Mouse (Mus musculus): ENCODE data around the gene Zbtb20. TPM values are rescaled to one million over a fixed set of nuclear protein-coding genes. Genes with fewer than 3 reads are reported as not detected.
A peak's percentile ranks its signal among the peaks of the same experiment; 100 is the strongest.

Gene Zbtb20
- polyA plus RNA-seq, 1 experiment from 2014 or later = 22.8 TPM

- no peak for ATAC-seq (ENCODE audit: low FRiP score, low read depth)
- no peaks in the 10 kb centered on the region for H3K9me3 ChIP-seq
- no peak overlapping the region for H3K4me2 ChIP-seq (replicated peaks)
- no peak overlapping the region; the same call in 1 of the 2 replicates for H3K27ac ChIP-seq
- 0 out of 2 replicates have a peak, but pooled peaks cover 3% of the 10 kb centered on the region for H3K27me3 ChIP-seq
- WGBS = 55% methylated on average over 14 of the region's 14 CpGs
- H3K4me1 ChIP-seq = peaks cover 20% of the 10 kb centered on the region
- no peak overlapping the region for H3K4me3 ChIP-seq
- no peaks in the 10 kb centered on the region for H3K36me3 ChIP-seq
- H3K9ac ChIP-seq = no peak overlapping the region
Observed at GRCm38 (mm10) chr16:43573181-43573833, 697.6 kb downstream of the Zbtb20 start.

- H3K9me3 ChIP-seq = no peaks in the 10 kb centered on the region
- peaks cover 24% of the 10 kb centered on the region for H3K4me1 ChIP-seq
- ATAC-seq (ENCODE audit: low FRiP score, low read depth) = peak; percentile 66; the same call in 1 of the 2 replicates
- no peak overlapping the region for H3K4me2 ChIP-seq (replicated peaks)
- H3K4me3 ChIP-seq = no peak overlapping the region
- H3K27ac ChIP-seq = no peak overlapping the region
- 0 out of 2 replicates have a peak, but pooled peaks cover 3% of the 10 kb centered on the region for H3K27me3 ChIP-seq
- H3K9ac ChIP-seq = no peak overlapping the region
- WGBS = 43% methylated on average over 7 of the region's 7 CpGs
- no peaks in the 10 kb centered on the region for H3K36me3 ChIP-seq
Observed at GRCm38 (mm10) chr16:43574006-43574764, 698.5 kb downstream of the Zbtb20 start.

DNA sequence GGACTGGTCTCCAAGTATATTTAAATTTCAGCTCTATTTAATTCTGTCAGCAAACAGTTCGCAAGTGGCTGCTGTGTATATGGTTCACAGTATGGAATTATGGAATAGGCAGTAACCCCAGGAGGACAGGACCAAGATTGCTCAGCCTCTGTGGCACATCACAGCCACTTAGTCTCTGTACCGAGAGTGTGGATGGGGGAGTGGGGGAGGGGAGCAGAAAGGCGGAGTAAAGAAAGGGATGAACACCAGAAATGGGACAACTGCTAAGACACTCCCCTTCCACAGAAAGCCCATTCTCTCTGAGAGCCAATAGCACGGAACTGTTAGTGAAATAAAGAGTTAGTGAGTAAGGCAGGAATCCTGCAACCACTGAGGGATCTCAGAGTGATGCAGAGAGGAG lies 699.4 kb downstream of the Zbtb20 start:
- 56% methylated on average over 4 of the region's 4 CpGs for WGBS
- H3K27ac ChIP-seq = no peak overlapping the region
- no peaks in the 10 kb centered on the region for H3K36me3 ChIP-seq
- no peak overlapping the region for H3K4me2 ChIP-seq (replicated peaks)
- no peak overlapping the region for H3K9ac ChIP-seq
- ATAC-seq (ENCODE audit: low FRiP score, low read depth) = no peak
- peaks cover 26% of the 10 kb centered on the region for H3K4me1 ChIP-seq
- H3K4me3 ChIP-seq = no peak overlapping the region
- 0 out of 2 replicates have a peak, but pooled peaks cover 3% of the 10 kb centered on the region for H3K27me3 ChIP-seq
- H3K9me3 ChIP-seq = no peaks in the 10 kb centered on the region

DNA sequence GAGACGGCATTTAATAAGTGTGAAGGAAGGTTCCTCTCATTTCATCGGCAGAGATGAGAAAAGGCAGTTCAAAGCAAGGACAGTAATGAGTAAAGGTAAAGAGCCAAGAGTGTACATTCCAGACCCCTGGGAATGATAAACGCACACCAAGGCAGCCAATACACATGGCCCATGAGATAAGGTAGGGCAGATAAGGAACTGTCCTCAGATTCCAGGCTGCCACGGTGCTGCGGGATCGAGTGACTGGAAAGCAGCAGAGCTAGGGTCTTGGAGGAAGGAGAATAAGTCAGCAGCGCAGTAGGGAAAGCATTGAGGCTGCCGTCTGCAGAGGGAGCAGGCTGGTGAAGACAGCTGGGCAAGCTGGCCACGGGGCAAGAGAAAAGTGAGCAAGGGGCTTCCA lies 699.8 kb downstream of the Zbtb20 start:
- Histone ChIP-seq H3K27me3 (0 out of 2 replicates have a peak, but pooled peaks cover 3% of the 10 kb centered on the region), H3K4me1 (peaks cover 26% of the 10 kb centered on the region), H3K9me3 (no peaks in the 10 kb centered on the region), H3K4me3 (no peak overlapping the region), H3K9ac (no peak overlapping the region), H3K27ac (no peak overlapping the region), H3K36me3 (no peaks in the 10 kb centered on the region), H3K4me2 (replicated peaks) (no peak overlapping the region)
- 37% methylated on average over 9 of the region's 9 CpGs for WGBS
- ATAC-seq (ENCODE audit: low FRiP score, low read depth) = no peak

GRCm38 (mm10) chr16:43577399-43577798 lies 701.7 kb downstream of the Zbtb20 start:
- Histone ChIP-seq H3K27ac (no peak overlapping the region), H3K36me3 (no peaks in the 10 kb centered on the region), H3K27me3 (0 out of 2 replicates have a peak, but pooled peaks cover 3% of the 10 kb centered on the region), H3K9me3 (no peaks in the 10 kb centered on the region), H3K4me3 (no peak overlapping the region), H3K4me2 (replicated peaks) (no peak overlapping the region), H3K9ac (no peak overlapping the region), H3K4me1 (peaks cover 36% of the 10 kb centered on the region)
- no peak for ATAC-seq (ENCODE audit: low FRiP score, low read depth)
- WGBS = 29% methylated on average over 10 of the region's 10 CpGs

- ATAC-seq (ENCODE audit: low FRiP score, low read depth) = no peak
- no peak overlapping the region for H3K27ac ChIP-seq
- WGBS = 68% methylated on average over 5 of the region's 5 CpGs
- H3K36me3 ChIP-seq = no peaks in the 10 kb centered on the region
- H3K4me3 ChIP-seq = no peak overlapping the region
- no peaks in the 10 kb centered on the region for H3K9me3 ChIP-seq
- no peak overlapping the region for H3K9ac ChIP-seq
- 0 out of 2 replicates have a peak, but pooled peaks cover 3% of the 10 kb centered on the region for H3K27me3 ChIP-seq
- H3K4me1 ChIP-seq = peaks cover 35% of the 10 kb centered on the region
- no peak overlapping the region for H3K4me2 ChIP-seq (replicated peaks)
Observed at GRCm38 (mm10) chr16:43578351-43578750, 702.7 kb downstream of the Zbtb20 start.

- H3K27ac ChIP-seq = no peak overlapping the region
- no peak for ATAC-seq (ENCODE audit: low FRiP score, low read depth)
Observed at GRCm38 (mm10) chr16:43579111-43579510, 703.4 kb downstream of the Zbtb20 start.

GRCm38 (mm10) chr16:43580321-43580822 lies 704.7 kb downstream of the Zbtb20 start:
- 84% methylated on average over 6 of the region's 6 CpGs for WGBS

More at GRCm38 (mm10) chr16:43579111-43579510, 703.4 kb downstream of the Zbtb20 start:
- Histone ChIP-seq H3K4me2 (replicated peaks) (no peak overlapping the region), H3K9ac (no peak overlapping the region), H3K36me3 (no peaks in the 10 kb centered on the region), H3K4me3 (no peak overlapping the region), H3K9me3 (no peaks in the 10 kb centered on the region), H3K27me3 (0 out of 2 replicates have a peak, but pooled peaks cover 3% of the 10 kb centered on the region), H3K4me1 (peaks cover 31% of the 10 kb centered on the region)
- WGBS = 84% methylated on average over 4 of the region's 4 CpGs

GRCm38 (mm10) chr16:43581551-43581950 lies 705.9 kb downstream of the Zbtb20 start:
- Histone ChIP-seq H3K4me2 (replicated peaks) (no peak overlapping the region), H3K36me3 (no peaks in the 10 kb centered on the region), H3K4me1 (peaks cover 26% of the 10 kb centered on the region), H3K27ac (no peak overlapping the region), H3K4me3 (no peak overlapping the region), H3K27me3 (no peaks in the 10 kb centered on the region), H3K9ac (no peak overlapping the region), H3K9me3 (no peaks in the 10 kb centered on the region)
- WGBS = 42% methylated on average over 4 of the region's 4 CpGs
- ATAC-seq (ENCODE audit: low FRiP score, low read depth) = no peak

More at GRCm38 (mm10) chr16:43580321-43580822, 704.7 kb downstream of the Zbtb20 start:
- peaks cover 26% of the 10 kb centered on the region for H3K4me1 ChIP-seq
- no peak overlapping the region for H3K4me3 ChIP-seq
- ATAC-seq (ENCODE audit: low FRiP score, low read depth) = no peak
- no peaks in the 10 kb centered on the region for H3K36me3 ChIP-seq
- H3K9ac ChIP-seq = no peak overlapping the region
- no peak overlapping the region for H3K27ac ChIP-seq
- H3K4me2 ChIP-seq (replicated peaks) = no peak overlapping the region
- H3K9me3 ChIP-seq = no peaks in the 10 kb centered on the region
- no peaks in the 10 kb centered on the region for H3K27me3 ChIP-seq

DNA sequence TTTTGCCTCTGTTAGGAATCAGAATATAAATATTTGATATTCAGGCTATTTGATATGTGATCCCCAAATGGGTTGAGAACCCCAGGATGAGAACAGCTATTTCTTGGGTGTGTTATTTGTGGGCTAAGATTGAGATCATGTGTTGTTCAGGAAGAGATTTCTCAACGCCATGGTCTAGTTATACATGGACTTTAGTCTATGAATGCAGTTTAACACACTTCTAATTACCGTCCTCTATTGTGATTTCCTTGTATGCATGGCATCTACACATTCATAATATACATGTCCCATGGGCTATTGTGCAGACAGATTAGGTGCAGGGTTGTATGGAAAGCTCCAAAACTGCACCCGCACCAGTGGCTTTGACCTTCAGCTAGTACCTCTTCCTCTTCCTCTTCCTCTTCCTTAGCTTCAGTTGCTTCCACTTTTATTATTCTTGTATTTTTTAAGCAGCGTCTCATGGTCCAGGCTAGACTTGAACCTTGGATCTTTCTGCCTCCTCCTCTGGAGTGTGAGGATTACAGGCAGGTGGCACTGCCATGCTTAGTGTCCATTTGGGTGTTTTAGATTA lies 711.3 kb downstream of the Zbtb20 start:
- WGBS = 87% methylated on average over 4 of the region's 4 CpGs
- no peaks in the 10 kb centered on the region for H3K36me3 ChIP-seq
- H3K4me2 ChIP-seq (replicated peaks) = no peak overlapping the region
- no peaks in the 10 kb centered on the region for H3K27me3 ChIP-seq
- no peak for ATAC-seq (ENCODE audit: low FRiP score, low read depth)
- no peak overlapping the region for H3K4me3 ChIP-seq
- no peak overlapping the region for H3K9ac ChIP-seq
- H3K4me1 ChIP-seq = peaks cover 10% of the 10 kb centered on the region
- H3K9me3 ChIP-seq = no peaks in the 10 kb centered on the region
- no peak overlapping the region for H3K27ac ChIP-seq

DNA sequence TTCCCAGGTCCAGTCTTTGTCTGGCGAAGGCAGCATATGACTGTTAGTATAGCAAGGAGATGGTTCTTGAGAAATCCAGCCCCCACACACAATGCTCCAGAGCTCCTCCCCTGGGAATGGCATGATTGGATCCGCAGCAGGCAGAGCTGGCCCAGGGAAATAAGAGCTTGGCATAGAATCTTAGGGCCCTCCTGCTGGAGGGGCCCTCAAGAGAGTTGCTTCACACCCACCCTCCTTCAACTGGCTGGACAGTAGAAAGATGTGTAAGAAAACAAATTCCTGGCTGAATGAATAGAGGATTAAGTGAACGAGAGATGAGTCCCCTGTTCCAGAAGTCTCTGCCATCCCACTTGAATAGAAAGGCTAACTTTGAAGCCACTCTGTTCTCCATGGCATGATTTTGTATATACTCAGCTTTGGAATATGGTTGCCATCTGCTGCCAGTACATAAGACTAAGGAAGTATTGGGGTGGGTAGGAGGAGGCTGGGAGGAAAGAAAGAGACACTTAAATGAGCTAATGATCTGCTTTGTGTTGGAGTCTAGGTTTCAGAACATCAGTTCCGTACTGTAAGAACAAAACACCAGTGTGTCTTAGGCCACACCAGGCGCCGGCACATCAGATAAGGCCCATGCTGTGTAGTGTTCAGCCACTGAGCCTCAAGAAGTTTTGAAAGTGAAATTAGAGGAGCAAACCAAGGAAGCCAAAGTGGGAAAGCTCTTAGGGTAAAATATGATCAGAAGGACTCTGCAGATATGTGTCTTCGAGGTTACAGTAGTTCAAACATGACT lies 715.2 kb downstream of the Zbtb20 start:
- H3K27ac ChIP-seq = no peak overlapping the region
- H3K9me3 ChIP-seq = no peaks in the 10 kb centered on the region
- H3K27me3 ChIP-seq = no peaks in the 10 kb centered on the region
- ATAC-seq (ENCODE audit: low FRiP score, low read depth) = no peak
- no peak overlapping the region for H3K9ac ChIP-seq
- H3K36me3 ChIP-seq = no peaks in the 10 kb centered on the region
- 89% methylated on average over 7 of the region's 7 CpGs for WGBS
- no peaks in the 10 kb centered on the region for H3K4me1 ChIP-seq
- no peak overlapping the region for H3K4me3 ChIP-seq
- H3K4me2 ChIP-seq (replicated peaks) = no peak overlapping the region

Data from limb, embryonic 13.5 days (tissue).